ENCODE assay signal across 21 mouse cellular contexts in genomic region chr13:116740825-116741224, GRCm38 (mm10).
DNase-seq lines count a peak whose midpoint lies in the region; ATAC-seq lines count a peak whose summit lies in the region.
"Had no signal": no experiment of that assay in that cellular context is flagged by ENCODE, and none has a peak within 500 bp of the region (broad histone marks: within the 10 kb centered on the region; RNA-seq: fewer than 3 reads in every experiment).

No protein-coding gene starts in this region.

- no peaks in the 10 kb centered on the region for H3K4me1 ChIP-seq in midbrain, embryonic 11.5 days (ENCODE audit: control insufficient read depth, insufficient read depth, low read length)
- H3K4me1 ChIP-seq in midbrain, embryonic 13.5 days (replicated peaks): no peaks in the 10 kb centered on the region
- H3K4me1 ChIP-seq: forebrain, embryonic 10.5 days; forebrain, embryonic 13.5 days; hindbrain, embryonic 12.5 days; hindbrain, embryonic 15.5 days had no signal

- no peaks in the 10 kb centered on the region for H3K36me3 ChIP-seq in midbrain, embryonic 11.5 days (ENCODE audit: control insufficient read depth, insufficient read depth, low read length)
- H3K36me3 ChIP-seq in midbrain, embryonic 13.5 days: no peaks in the 10 kb centered on the region
- H3K36me3 ChIP-seq: forebrain, embryonic 10.5 days; hindbrain, embryonic 12.5 days; hindbrain, embryonic 15.5 days had no signal

- no peak overlapping the region for H3K4me2 ChIP-seq in midbrain, embryonic 11.5 days
- H3K4me2 ChIP-seq in midbrain, embryonic 13.5 days (replicated peaks): no peak overlapping the region
- H3K4me2 ChIP-seq: forebrain, embryonic 13.5 days; heart, embryonic 11.5 days; hindbrain, embryonic 12.5 days; hindbrain, embryonic 15.5 days had no signal

- H3K4me3 ChIP-seq in midbrain, embryonic 11.5 days (ENCODE audit: low read depth, low read length): no peak overlapping the region
- no peak overlapping the region for H3K4me3 ChIP-seq in midbrain, embryonic 13.5 days (replicated peaks)
- H3K4me3 ChIP-seq: forebrain, embryonic 10.5 days; forebrain, embryonic 13.5 days; hindbrain, embryonic 12.5 days; hindbrain, embryonic 15.5 days had no signal

- WGBS in midbrain, embryonic 11.5 days: 76% methylated on average over 4 of the region's 4 CpGs
- 86% methylated on average over 4 of the region's 4 CpGs for WGBS in midbrain, embryonic 13.5 days

- H3K9ac ChIP-seq in midbrain, embryonic 11.5 days (ENCODE audit: low read length): no peak overlapping the region
- no peak overlapping the region for H3K9ac ChIP-seq in midbrain, embryonic 13.5 days (replicated peaks)
- H3K9ac ChIP-seq: forebrain, embryonic 13.5 days; hindbrain, embryonic 12.5 days; hindbrain, embryonic 15.5 days had no signal

- peak; percentile 8 for DNase-seq in midbrain, embryonic 11.5 days (ENCODE audit: low spot score, missing footprints)
- DNase-seq in NIH3T3 (ENCODE audit: low read depth): peak; percentile 2
- no peak for DNase-seq in right cerebral cortex, postnatal 14 days
- DNase-seq in cerebellum, adult 11-12 months: no peak
- DNase-seq in urinary bladder, postnatal 14 days (ENCODE audit: low spot score): no peak
- DNase-seq: adrenal gland, adult 8-10 months; adrenal gland, postnatal 25 days; cerebellum, adult 18-20 months; cerebellum, adult 9-10 months; cerebellum, postnatal 14 days; gastrocnemius, postnatal 10 days; gastrocnemius, postnatal 36 days; heart, adult 11 months had no signal

- no peak for ATAC-seq in midbrain, embryonic 11.5 days (ENCODE audit: low FRiP score)
- no peak for ATAC-seq in midbrain, embryonic 13.5 days
- ATAC-seq in megakaryocyte progenitor cell, adult 5-6 weeks (replicated peaks; ENCODE audit: poor library complexity): 0 out of 2 replicates have a peak, but pooled peaks have one; percentile 23
- ATAC-seq: forebrain, embryonic 13.5 days; forebrain, embryonic 16.5 days had no signal

- H3K9me3 ChIP-seq in midbrain, embryonic 11.5 days (ENCODE audit: control insufficient read depth, low read length): no peaks in the 10 kb centered on the region
- no peaks in the 10 kb centered on the region for H3K9me3 ChIP-seq in midbrain, embryonic 13.5 days
- H3K9me3 ChIP-seq: forebrain, embryonic 10.5 days; forebrain, embryonic 13.5 days; hindbrain, embryonic 12.5 days; hindbrain, embryonic 15.5 days had no signal

- H3K27ac ChIP-seq in midbrain, embryonic 11.5 days (ENCODE audit: low read depth, low read length): no peak overlapping the region
- H3K27ac ChIP-seq in midbrain, embryonic 13.5 days: no peak overlapping the region
- H3K27ac ChIP-seq: forebrain, embryonic 10.5 days; forebrain, embryonic 13.5 days; hindbrain, embryonic 12.5 days; hindbrain, embryonic 15.5 days had no signal

- H3K27me3 ChIP-seq in midbrain, embryonic 11.5 days (ENCODE audit: control insufficient read depth, insufficient read depth, low read length): no peaks in the 10 kb centered on the region
- no peaks in the 10 kb centered on the region for H3K27me3 ChIP-seq in midbrain, embryonic 13.5 days
- H3K27me3 ChIP-seq: forebrain, embryonic 13.5 days; hindbrain, embryonic 12.5 days; hindbrain, embryonic 15.5 days had no signal

Comparison
In these comparisons a context has a peak if more than half of its experiments do, and no peak if none do; other contexts are left out.
1. DNase-seq: peak in midbrain, embryonic 11.5 days (single experiment) and NIH3T3 (single experiment); none in right cerebral cortex, postnatal 14 days (single experiment), cerebellum, adult 11-12 months (single experiment) and urinary bladder, postnatal 14 days (single experiment).